Mouse (Mus musculus): ENCODE data around the gene Stk32c.
A peak's percentile ranks its signal among the peaks of the same experiment; 100 is the strongest.

Gene Stk32c

DNA sequence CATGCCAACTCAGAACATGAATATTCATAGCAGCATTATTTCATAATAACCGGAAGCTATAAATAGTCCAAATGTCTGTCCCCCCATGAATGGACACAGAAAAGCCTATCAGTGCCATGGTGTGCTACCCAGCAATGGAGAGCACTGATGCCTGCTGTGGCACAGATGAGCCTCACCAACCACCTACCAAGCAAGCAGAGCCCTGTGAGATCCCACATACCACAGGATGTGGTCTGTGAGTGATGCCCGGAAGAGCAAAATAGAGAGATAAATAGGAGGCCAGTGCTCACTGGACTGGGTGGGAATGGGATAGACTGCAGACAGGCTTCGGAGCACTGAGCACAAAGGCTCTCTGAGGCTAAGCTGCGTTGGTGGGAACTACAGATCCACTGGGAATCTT lies 16.1 kb downstream of the Stk32c start:
- DNase-seq (ENCODE audit: low spot score in 2 of 2): no peak

DNA sequence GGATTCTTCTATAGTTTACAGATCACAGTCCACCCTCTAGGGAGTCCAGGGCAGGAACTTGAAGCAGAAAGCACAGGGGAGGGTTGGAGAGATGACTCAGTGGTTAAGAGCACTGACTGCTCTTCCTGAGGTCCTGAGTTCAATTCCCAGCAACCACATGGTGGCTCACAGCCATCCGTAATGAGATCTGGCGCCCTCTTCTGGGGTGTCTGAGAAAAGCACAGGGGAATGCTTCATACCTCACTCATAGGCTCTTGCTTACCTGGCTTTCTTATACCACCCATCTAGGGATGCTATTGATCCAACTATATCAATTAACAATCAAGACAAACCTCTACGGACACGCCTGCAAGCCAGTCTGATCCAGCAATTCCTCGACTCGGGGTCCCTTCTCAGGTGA lies 21.5 kb downstream of the Stk32c start:
- peak in 1 of 2 experiments; percentile 1 for DNase-seq (ENCODE audit: low spot score in 2 of 2)

DNA sequence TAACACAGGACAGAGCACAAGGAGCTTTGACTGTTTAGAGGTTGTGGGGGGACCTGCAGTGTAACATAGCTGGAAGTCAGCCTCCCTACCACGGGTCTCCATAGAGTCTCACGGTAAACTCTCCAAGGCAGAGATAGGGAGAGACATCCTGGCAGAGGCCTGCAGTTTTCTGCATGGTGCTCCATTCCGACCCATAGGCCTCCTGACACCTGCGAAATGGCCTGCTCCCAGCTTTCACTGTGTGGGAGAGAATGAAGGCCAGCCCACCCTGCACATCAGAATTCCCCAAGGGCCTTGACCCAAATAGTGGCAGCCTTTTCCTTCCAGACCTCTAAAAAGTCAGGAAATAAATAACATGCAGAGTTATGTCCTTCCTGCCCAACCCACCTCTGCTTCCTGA lies 22.5 kb downstream of the Stk32c start:
- peak in 1 of 2 experiments; percentile 0 for DNase-seq (ENCODE audit: low spot score in 2 of 2)

DNA sequence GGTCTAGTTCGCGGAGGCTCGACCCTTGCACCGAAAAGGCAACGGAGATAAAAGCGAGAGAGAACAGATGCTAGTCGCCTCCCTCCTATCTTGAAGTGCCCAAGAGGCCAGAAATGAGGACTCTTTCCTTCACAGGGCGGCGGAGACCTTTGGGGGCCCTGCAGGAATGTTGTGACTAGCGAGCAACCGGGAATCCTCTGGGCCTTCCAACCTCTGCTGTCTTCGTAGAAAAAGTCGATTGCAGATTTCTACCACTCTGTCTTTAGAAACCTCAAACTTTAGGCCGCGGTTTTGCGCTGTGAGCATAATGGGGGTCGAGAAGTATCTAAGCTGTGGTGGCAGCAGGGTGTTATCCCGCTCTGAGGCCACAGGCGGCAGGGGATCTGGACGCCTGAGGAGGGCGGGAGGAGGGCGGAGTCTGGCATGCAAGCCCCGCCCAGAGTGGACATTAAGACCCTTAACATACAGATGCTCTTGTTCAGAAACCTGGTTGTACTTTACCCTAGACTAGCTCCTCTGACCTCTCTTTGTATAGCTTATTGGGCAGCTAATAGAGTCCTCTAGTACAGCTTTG lies 24.4 kb downstream of the Stk32c start:
- DNase-seq (ENCODE audit: low spot score in 2 of 2): no peak

DNA sequence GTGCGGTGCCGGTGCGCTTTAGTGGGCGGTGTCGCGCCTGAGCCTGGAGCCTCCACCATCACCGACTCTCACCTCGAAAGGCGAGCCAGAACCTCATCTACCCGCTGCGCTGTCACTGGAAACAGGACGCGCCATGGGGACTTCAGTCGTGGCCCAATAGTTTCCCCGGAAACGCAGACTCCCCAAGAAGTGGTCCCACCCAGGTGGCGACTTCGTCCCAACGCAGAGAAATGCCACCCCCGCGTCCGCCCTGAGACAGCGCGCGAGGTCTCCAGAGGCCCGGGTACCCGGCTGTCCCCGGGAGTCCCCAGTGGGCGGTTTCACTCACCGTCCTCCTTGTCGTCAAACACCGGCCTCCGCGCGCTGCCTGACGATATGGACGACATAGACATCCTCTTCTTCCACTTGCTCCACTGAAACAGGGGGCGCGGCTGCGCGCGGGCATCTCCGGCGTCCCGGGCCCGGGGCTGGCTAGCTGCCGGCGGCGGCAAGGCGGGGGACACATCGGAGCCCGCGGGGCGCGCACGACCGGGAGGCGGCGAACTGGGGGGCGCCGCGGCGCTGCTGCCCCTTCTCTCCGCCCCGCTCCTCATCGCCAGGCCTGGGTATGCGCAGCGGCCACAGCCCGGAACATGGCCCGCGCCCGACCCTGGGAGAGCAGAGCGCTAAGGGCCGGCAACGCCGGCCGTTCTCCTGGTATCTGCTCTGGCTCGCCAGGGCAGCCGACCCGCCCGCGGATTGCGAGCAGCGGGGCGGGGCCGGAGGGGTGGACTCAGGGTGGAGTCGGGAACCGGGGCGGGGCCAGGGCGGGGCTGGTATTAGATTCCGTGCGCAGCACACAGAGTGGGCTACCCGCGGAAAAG lies 25.1 kb downstream of the Stk32c start:
- DNase-seq (ENCODE audit: low spot score in 2 of 2): peak; percentile 63 to 67

DNA sequence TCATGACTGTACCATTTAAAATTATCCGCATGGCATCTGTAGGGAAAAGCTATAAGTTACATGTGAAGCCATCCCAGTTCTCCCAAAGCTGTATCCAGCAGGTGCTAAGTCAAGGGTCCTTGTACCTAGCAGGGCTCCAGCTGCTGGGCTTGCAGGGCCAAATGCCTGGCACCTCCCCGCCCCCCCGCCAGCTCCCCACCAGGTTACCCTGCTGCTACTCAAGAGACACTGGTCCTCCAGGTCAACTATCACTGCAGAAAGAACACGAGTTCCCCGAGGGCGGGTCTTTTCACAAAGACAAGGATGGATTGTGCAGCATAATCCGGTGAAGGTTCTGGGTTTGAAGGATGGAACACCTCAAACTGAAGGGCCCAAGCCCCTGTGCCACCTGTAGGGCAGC lies 25.8 kb downstream of the Stk32c start:
- no peak for DNase-seq (ENCODE audit: low spot score in 2 of 2)

DNA sequence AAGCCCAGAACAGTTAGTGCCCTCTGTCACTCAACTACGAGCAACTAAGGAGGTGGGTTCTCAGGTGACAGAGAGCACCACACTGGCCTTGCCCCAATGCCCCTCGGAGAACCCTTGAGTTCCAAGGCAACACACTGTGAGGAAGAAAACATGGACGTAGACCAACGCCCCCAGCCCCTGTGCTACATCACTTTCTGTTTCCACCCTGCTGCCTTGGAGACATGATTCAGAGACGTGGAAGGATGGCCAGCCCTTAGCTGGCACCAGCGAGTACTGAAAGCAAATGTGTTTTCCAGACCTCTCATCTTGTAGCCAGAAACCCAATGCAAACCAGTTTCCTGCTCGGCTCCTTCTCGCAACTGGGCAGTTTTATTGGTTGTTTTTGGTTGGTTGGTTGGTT lies 26.7 kb downstream of the Stk32c start:
- no peak for DNase-seq (ENCODE audit: low spot score in 2 of 2)

DNA sequence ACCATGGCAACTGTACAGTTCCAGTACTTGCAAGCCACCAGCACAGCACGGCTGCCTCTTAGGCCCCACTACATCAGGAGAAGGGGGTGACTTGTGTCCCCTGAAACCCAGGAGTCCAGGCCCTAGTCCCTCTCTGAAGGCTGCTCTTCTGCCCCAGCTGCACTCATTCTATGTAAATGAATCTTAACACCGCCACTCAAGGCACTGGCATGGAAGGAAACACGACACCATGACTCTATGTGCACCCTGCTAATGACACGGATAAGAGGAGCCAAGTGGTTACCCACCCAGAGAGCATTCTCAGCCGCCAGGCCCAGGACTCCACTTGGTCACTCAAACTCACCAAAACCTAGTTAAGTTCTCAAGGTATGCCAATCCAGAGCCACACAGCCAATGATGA lies 27.1 kb downstream of the Stk32c start:
- no peak for DNase-seq (ENCODE audit: low spot score in 2 of 2)

DNA sequence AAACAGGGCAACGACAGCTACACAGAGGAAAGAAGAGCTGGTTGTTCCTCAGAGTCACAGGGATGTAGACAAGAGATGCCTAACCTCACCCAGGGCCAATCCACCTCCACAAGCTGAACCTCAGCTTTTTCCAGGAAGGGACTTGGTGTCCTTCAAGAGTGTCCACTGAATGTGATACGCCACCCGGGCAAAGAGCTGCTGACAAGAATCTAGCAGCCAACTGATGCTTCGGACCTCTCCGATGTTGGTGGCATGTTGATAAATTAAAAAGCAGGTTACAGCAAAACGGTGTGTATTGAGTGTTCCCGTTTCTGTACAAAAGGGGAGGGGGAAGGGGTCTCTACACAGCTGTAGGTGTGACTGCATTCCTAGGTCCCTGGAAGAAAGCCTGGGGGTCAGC lies 28.3 kb downstream of the Stk32c start:
- DNase-seq (ENCODE audit: low spot score in 2 of 2): no peak

DNA sequence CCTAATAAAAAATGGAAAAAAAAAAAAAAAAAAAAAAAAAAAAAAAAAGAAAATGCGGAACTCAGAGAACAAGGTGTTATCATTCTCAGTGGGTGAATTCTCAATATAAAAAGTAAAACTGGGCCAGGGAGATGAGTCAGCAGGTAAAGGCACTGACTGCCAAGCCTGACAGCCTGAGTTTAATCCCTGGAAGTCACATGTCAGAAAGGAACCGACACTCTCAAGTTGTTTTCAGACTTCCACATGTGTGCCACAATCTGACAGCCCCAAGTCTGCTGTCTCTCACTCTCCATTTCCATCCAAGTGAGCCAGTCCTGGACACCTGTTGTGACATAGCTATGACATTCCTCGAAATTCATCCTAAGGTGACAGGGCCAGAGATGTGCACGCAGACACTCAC lies 28.7 kb downstream of the Stk32c start:
- DNase-seq (ENCODE audit: low spot score in 2 of 2): no peak

DNA sequence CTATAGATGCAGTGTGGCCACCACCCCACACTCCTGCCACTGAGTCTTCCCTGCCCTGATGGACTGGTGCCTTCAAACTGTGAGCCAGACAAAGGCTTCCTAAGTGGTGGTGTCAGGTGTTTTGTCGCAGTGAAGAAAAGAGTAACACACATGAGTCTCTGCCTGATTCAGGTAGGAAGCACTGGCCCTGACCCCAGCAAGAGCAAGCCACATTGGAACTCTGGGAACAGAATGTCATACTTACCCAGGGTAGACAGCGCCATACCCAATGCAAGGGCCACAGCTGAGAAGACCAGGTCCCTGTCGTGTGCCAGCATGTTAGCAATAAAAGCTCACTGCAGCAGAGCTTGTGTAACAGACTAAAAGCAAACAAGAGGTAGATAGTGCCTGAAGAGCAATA lies 33.0 kb downstream of the Stk32c start:
- DNase-seq (ENCODE audit: low spot score in 2 of 2): no peak

DNA sequence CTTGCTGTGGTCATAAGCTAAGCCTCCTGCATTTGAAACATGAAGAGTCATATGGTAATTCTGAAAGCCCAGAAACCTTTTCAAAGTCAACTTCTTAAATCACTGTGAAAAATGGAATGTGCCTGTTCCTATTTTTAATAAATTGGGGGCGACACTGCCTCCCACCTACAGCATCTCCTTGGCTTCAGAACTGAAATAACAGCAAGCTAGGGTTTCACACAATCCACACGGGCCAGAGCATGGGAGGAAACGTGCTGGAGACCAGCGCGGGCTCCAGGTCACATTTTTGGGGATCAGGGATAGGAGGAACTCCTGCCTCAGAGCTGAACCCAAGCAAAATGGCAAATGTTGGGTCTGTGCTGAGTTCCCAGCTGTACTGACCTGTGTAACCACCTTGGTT lies 33.8 kb downstream of the Stk32c start:
- DNase-seq (ENCODE audit: low spot score in 2 of 2): peak in 1 of 2 experiments; percentile 69

DNA sequence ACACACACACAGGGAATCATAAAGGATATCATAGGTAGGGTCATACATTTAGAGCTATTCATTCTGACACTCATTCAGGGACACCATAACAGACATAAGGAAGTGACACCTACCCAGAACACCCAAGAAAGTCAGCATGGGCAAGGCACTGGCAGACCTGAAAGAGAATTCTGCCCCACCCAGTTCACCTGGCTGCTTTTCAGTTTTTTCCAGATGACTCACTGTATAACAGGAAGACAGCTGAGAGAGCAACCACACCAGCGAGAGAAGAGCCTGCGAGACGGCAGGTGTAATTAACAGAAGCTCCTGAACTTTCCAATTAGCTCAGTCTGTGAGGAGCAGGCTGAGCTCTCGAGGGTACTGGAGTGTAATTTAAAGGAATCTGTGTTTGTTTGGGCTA lies 44.0 kb downstream of the Stk32c start:
- DNase-seq (ENCODE audit: low spot score in 2 of 2): no peak

DNA sequence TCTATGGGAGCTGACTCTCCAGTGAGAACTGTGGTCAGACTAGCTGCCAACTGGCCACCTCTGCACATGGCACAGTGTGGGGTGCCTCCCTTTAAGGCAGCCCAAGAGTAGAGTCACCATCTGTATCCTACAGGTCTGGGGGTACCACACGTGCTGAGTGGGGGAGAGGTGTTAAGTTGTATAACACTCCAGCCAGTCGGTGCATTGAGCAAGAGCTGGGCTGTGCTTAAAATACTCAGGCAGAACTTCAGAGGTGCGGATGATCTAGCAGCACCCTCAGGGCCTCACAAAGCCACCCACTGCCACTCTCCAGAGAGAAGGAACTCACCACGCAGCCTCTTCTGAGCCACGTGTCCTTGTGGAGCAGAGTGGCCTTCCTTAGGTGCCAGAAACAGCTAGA lies 48.7 kb downstream of the Stk32c start:
- DNase-seq (ENCODE audit: low spot score in 2 of 2): peak; percentile 80 to 93

DNA sequence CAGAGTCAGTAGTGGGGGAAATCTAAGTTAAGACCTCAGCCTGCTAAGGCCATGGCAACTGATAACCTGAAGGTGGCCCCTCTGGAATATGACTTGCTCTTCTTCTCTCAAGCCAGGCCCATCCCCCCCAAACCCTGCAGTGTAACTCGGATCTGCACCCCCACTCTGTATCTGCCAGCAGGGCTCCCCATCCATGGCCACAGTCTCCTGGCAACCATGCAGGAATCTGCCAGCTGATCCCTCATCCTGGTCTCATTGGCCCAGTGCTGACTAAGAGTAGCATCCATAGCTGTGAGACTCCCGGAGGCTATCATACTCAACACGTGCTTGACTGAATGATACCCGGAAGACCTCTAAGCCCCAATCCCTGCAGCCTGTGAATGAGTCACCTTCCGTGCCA lies 54.2 kb downstream of the Stk32c start:
- peak; percentile 24 to 43 for DNase-seq (ENCODE audit: low spot score in 2 of 2)

DNA sequence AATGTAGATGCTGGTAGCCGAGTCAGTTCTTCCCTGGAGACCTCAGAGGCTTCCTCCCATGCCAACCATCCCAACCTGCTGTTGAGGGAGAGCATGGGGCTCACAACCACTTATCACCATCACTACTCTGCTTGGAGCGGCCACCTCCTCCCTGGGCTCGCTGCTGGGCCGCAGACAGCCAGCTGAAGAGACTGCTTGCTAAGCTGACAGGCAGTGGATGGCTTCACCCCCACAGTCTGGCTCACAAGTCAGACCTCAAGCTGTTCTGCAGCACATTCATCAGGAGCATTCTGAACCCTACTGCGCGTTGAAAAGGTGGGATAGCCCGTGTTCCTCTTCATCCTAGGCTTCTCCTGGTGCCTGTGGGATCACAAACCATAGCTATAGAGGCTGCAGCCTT lies 54.6 kb downstream of the Stk32c start:
- peak; percentile 62 to 73 for DNase-seq (ENCODE audit: low spot score in 2 of 2)

DNA sequence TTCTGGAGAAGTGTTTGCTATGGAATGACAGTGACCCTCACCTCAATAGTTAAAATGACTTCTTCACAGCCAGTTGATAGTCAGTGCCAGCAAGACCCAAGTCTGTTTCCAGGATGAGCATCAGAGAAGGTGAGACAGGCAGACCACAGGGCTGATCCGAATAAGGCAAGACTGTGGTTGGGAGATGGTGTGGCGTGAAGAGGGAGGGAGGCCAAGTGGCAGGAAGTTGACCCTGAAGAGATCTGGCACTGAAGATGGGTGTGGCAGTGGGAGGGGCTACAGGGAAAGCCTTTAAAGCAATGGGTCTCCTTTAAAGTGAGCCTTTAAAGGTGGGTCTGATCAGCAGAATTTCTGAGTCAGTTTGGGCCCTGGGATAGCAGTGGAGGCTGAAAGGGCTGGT lies 55.6 kb downstream of the Stk32c start:
- DNase-seq (ENCODE audit: low spot score in 2 of 2): no peak

DNA sequence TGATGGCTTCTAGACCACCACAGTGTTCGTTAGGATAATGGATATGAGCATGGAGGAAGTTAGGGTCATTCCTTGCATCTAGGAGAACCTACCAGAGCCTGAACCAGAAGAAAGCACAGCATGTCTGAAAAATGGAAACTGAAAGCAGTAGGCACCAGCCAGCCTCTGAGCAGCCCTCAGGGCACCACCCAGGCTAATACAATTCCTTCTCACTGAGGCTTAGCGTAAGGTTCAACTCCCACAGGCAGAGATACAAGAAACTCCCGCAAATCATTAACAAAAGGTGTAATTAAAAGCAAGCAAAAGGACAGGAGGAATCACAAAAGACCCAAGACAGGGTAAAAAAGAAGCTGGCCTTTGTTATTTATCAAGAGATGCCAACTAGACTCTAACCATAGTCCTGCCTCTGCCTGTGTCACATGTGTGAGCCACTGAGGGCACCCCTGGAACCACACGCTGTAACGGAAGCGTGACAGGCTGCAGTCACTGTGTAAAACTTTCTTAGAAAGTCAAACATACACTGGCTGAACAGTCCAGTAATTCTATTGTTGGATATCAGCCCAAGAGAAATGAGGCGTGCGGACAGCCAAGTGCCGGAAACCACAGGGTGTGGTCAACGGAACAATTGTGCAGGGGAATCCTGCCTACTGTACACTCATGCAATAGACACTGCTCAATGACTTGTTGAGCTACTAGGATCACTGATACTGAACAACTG lies 56.6 kb downstream of the Stk32c start:
- no peak for DNase-seq (ENCODE audit: low spot score in 2 of 2)

DNA sequence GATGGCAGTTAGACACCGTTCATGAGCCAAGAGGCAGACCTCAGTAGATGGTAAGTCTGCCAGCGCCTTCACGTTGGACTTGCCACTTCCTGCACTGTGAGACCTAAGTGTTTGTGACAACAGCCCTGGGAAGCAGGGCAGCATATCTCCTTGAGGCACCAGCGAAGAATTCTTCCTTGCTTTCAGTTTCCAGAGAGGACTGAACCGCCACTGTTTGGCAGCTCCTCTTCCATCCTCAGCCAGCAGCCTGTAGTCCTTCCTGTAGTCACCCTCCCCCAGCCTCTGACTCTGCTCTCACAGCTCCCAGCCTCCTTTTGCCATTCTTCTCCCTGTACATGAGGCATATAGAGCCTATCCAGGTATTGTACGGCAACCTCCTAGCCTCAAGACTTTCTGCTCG lies 60.2 kb downstream of the Stk32c start:
- no peak for DNase-seq (ENCODE audit: low spot score in 2 of 2)

DNA sequence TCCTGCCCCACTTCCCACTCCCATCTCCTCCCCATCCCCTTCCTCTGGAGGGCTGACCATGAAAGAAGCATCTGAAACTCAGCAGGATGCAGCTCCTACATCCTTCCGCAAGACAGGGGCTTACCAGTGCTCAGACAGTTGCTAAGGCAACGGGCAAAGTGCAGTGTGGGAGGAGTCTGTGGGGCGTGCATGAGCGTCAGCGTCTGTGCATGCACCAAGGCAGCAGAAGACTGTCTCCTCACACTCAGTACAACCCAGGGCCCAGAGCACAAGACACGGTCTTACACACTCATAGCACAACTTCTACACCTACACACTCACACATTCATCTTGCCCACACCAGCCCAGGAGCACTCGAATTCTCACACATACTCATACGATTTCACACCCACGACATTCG lies 62.0 kb downstream of the Stk32c start:
- DNase-seq (ENCODE audit: low spot score in 2 of 2): peak; percentile 58 to 70

DNA sequence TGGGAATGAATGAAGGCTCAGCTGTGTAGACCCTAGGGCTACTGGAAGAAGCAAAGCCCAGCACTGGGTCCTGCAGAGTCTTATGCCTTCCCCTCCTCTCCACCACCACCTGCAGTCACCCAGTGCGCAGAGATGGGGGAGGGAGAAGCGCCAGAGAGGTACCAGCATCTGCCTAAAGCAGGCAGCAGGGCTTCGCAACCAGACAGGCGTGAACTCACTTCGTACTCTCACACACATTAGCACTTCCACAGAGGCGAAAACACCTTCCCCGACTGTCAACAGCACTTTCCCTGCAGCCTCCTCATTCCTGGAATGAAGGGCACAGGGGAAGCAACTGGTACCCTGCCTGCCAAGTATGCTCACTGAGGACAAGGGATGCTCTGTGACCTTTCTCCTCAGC lies 63.7 kb downstream of the Stk32c start:
- peak; percentile 52 to 62 for DNase-seq (ENCODE audit: low spot score in 2 of 2)

DNA sequence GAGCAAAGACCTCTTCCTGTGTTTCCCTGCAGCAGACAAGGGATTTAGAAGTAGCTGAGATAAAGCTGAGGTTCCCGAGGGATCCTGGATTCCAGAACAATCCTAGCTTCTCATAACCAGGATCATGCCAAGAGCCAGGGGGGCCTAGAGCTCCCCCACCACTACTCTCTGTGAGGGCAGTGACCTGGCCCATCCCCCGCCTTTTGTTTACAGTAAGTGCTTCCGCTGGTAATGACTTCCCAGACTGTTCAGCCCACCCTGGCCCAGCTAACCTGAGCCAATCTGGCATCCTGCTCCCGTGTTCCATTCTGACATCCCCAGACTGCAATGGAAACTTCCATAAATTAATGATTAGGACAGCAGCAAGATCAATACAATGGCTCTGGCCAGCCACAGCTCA lies 65.7 kb downstream of the Stk32c start:
- no peak for DNase-seq (ENCODE audit: low spot score in 2 of 2)

DNA sequence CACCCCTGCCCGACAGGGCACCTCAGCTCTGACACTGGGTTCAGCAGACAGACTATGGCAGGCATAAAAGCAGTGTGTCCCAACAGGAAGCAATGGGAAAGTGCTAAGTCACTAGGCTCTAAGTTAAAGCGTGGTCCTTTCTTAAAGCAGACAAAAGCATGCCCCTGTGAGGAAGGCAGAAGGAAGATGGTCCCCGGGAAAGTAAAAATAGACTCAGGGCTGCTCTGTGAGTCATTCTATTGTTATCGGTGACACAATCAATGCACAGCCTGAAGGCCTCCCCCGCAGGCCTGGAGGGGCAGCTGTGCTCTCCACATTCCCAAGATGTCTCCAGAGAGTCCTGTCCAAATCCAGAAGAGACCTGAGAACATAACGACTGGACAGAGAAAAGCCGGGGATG lies 67.2 kb downstream of the Stk32c start:
- DNase-seq (ENCODE audit: low spot score in 2 of 2): no peak
